Mouse (Mus musculus): ENCODE results near the gene Cfap46.
"Not testable (repeated sequence)": the region's sequence is repeated elsewhere in the genome, so short reads cannot be mapped to it uniquely, and the experiment has no call there.

The Cfap46 gene

DNA sequence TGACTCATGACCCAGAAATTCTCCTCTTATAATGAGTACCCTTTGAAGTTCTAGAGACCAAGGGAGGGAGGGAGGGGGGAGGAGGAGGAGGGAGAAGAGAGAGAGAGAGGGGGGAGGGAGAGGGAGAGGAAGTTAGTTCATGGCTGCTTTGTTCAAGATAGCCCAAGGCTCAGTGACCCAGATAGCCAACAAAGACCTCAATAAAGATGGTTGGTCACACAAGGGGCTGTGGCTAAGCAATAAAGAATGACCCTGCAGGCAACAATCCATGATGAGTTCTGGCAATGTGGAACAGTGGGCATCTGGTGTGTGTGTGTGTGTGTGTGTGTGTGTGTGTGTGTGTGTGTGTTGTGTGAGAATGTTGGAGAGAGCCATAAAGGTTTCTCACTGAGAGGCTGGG lies 1.7 kb upstream of the Cfap46 start:
- no peak for TF ChIP-seq CTCF (conservative IDR thresholded peaks at IDR 0.05; ENCODE audit: low read length)
- TF ChIP-seq NANOG (IDR thresholded peaks at IDR 0.05; ENCODE audit: borderline replicate concordance, low read length) = no peak
- no peak for TF ChIP-seq POU5F1 (IDR thresholded peaks at IDR 0.05; ENCODE audit: borderline replicate concordance, low read length)
- H3K4me1 ChIP-seq (replicated peaks; ENCODE audit: low read depth, low read length) = peaks cover 13% of the 10 kb centered on the region; the same call in 1 of the 2 replicates
- no peaks in the 10 kb centered on the region for H3K36me3 ChIP-seq (ENCODE audit: insufficient read depth, low read length)
- H3K4me3 ChIP-seq (replicated peaks; ENCODE audit: low read length) = no peak overlapping the region
- no peaks in the 10 kb centered on the region for H3K9me3 ChIP-seq (ENCODE audit: low read length)
- H3K27me3 ChIP-seq (ENCODE audit: insufficient read depth, low read length) = peaks cover 10% of the 10 kb centered on the region; the same call in 1 of the 2 replicates

- TF ChIP-seq NANOG (IDR thresholded peaks at IDR 0.05; ENCODE audit: borderline replicate concordance, low read length) = no peak
- peak; percentile 88 for TF ChIP-seq CTCF (conservative IDR thresholded peaks at IDR 0.05; ENCODE audit: low read length)
- H3K4me1 ChIP-seq (replicated peaks; ENCODE audit: low read depth, low read length) = peaks cover 13% of the 10 kb centered on the region; the same call in 1 of the 2 replicates
- H3K4me3 ChIP-seq (replicated peaks; ENCODE audit: low read length) = peak overlapping the region; percentile 81
- no peaks in the 10 kb centered on the region for H3K36me3 ChIP-seq (ENCODE audit: insufficient read depth, low read length)
- peaks cover 15% of the 10 kb centered on the region; the same call in 1 of the 2 replicates for H3K27me3 ChIP-seq (ENCODE audit: insufficient read depth, low read length)
- no peaks in the 10 kb centered on the region for H3K9me3 ChIP-seq (ENCODE audit: low read length)
Measured at GRCm38 (mm10) chr7:139684553-139684929, 924 bp upstream of the Cfap46 start.

- peaks cover 27% of the 10 kb centered on the region for H3K27me3 ChIP-seq (ENCODE audit: insufficient read depth, low read length)
- H3K4me3 ChIP-seq (replicated peaks; ENCODE audit: low read length) = no peak overlapping the region
- TF ChIP-seq NANOG (IDR thresholded peaks at IDR 0.05; ENCODE audit: borderline replicate concordance, low read length) (no peak), CTCF (conservative IDR thresholded peaks at IDR 0.05; ENCODE audit: low read length) (no peak), POU5F1 (IDR thresholded peaks at IDR 0.05; ENCODE audit: borderline replicate concordance, low read length) (no peak)
- H3K4me1 ChIP-seq (replicated peaks; ENCODE audit: low read depth, low read length) = peaks cover 13% of the 10 kb centered on the region; the same call in 1 of the 2 replicates
- no peaks in the 10 kb centered on the region for H3K36me3 ChIP-seq (ENCODE audit: insufficient read depth, low read length)
- H3K9me3 ChIP-seq (ENCODE audit: low read length) = no peaks in the 10 kb centered on the region
Measured at GRCm38 (mm10) chr7:139681921-139682598, 1.6 kb downstream of the Cfap46 start.

DNA sequence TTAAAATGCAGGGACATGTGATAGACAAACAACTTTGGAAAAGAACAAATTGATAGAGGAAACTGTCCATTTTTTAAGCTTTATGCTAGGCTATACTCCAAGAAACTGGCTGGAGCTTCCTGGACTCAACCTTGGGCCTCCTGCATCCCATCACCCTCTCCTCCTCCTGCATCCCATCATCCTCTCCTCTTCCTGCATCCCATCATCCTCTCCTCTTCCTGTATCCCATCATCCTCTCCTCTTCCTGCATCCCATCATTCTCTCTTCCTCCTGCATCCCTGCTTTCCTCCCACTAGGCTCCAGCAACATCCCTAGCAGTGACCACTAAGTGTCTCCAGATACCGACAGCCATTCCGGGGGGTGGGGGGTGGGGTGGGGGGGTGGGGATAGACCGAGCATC lies 7.2 kb downstream of the Cfap46 start:
- Histone ChIP-seq H3K4me1 (replicated peaks; ENCODE audit: low read depth, low read length) (no peaks in the 10 kb centered on the region), H3K36me3 (ENCODE audit: insufficient read depth, low read length) (no peaks in the 10 kb centered on the region), H3K4me3 (replicated peaks; ENCODE audit: low read length) (no peak overlapping the region), H3K9me3 (ENCODE audit: low read length) (no peaks in the 10 kb centered on the region), H3K27me3 (ENCODE audit: insufficient read depth, low read length) (peaks cover 27% of the 10 kb centered on the region)
- TF ChIP-seq NANOG (IDR thresholded peaks at IDR 0.05; ENCODE audit: borderline replicate concordance, low read length) (no peak), POU5F1 (IDR thresholded peaks at IDR 0.05; ENCODE audit: borderline replicate concordance, low read length) (no peak), CTCF (conservative IDR thresholded peaks at IDR 0.05; ENCODE audit: low read length) (no peak)

DNA sequence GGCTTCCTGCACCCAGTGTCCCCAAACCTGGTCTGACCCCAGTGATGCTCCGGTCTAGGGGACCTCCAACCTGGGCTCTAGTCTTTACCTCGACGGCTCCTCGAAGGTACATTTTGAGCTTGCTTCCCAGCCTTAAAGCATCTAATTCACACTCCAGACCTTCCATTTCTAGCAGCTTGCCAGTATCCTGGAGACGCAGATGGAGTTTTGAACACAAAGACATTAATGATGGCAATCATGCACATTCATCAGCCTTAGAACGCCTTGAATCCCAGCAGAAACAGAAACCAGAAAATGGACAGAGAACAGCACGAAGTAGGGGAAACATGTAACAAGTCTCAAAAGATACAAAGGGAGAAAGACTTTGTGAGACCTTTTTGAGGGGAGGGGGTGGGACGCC lies 16.7 kb downstream of the Cfap46 start:
- peaks cover 23% of the 10 kb centered on the region for H3K27me3 ChIP-seq (ENCODE audit: insufficient read depth, low read length)
- H3K36me3 ChIP-seq (ENCODE audit: insufficient read depth, low read length) = no peaks in the 10 kb centered on the region
- TF ChIP-seq NANOG (IDR thresholded peaks at IDR 0.05; ENCODE audit: borderline replicate concordance, low read length) = no peak
- TF ChIP-seq POU5F1 (IDR thresholded peaks at IDR 0.05; ENCODE audit: borderline replicate concordance, low read length) = no peak
- no peak for TF ChIP-seq CTCF (conservative IDR thresholded peaks at IDR 0.05; ENCODE audit: low read length)
- H3K4me1 ChIP-seq (replicated peaks; ENCODE audit: low read depth, low read length) = no peaks in the 10 kb centered on the region
- no peaks in the 10 kb centered on the region for H3K9me3 ChIP-seq (ENCODE audit: low read length)
- H3K4me3 ChIP-seq (replicated peaks; ENCODE audit: low read length) = no peak overlapping the region

GRCm38 (mm10) chr7:139663318-139663717 lies 20.3 kb downstream of the Cfap46 start:
- H3K27me3 ChIP-seq (ENCODE audit: insufficient read depth, low read length) = peaks cover 20% of the 10 kb centered on the region
- TF ChIP-seq POU5F1 (IDR thresholded peaks at IDR 0.05; ENCODE audit: borderline replicate concordance, low read length) (no peak), NANOG (IDR thresholded peaks at IDR 0.05; ENCODE audit: borderline replicate concordance, low read length) (no peak), CTCF (conservative IDR thresholded peaks at IDR 0.05; ENCODE audit: low read length) (no peak)
- no peaks in the 10 kb centered on the region for H3K9me3 ChIP-seq (ENCODE audit: low read length)
- no peaks in the 10 kb centered on the region for H3K4me1 ChIP-seq (replicated peaks; ENCODE audit: low read depth, low read length)
- no peak overlapping the region for H3K4me3 ChIP-seq (replicated peaks; ENCODE audit: low read length)
- no peaks in the 10 kb centered on the region for H3K36me3 ChIP-seq (ENCODE audit: insufficient read depth, low read length)

GRCm38 (mm10) chr7:139659901-139660300 lies 23.7 kb downstream of the Cfap46 start:
- H3K27me3 ChIP-seq (ENCODE audit: insufficient read depth, low read length); H3K4me1 ChIP-seq (replicated peaks; ENCODE audit: low read depth, low read length): not testable (repeated sequence)

DNA sequence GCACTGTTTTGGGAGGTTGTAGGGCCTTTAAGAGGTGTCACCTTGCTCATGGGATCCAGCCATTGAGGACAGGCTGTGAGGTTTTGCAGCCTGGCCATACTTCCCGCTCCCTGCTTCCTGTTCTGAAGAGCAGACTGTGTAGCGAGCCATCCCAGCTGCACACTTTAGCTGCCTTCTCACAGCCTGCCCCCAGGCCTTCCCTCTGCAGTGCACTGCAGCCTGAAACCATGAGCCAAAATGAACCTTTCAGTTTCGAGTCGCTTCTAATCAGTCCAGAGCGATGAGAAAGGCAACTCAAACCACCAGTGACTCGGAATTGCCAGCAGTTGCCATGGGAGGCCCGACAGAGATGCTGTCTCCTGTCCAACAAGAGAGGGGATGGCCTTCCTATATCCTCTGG lies 33.9 kb downstream of the Cfap46 start:
- TF ChIP-seq CTCF (conservative IDR thresholded peaks at IDR 0.05; ENCODE audit: low read length) = no peak
- no peak for TF ChIP-seq POU5F1 (IDR thresholded peaks at IDR 0.05; ENCODE audit: borderline replicate concordance, low read length)
- TF ChIP-seq NANOG (IDR thresholded peaks at IDR 0.05; ENCODE audit: borderline replicate concordance, low read length) = no peak
- Histone ChIP-seq H3K4me1 (replicated peaks; ENCODE audit: low read depth, low read length) (peaks cover 12% of the 10 kb centered on the region), H3K4me3 (replicated peaks; ENCODE audit: low read length) (no peak overlapping the region)

More at GRCm38 (mm10) chr7:139659901-139660300, 23.7 kb downstream of the Cfap46 start:
- H3K9me3 ChIP-seq (ENCODE audit: low read length); H3K36me3 ChIP-seq (ENCODE audit: insufficient read depth, low read length); H3K4me3 ChIP-seq (replicated peaks; ENCODE audit: low read length): not testable (repeated sequence)

More for the DNA sequence above, 33.9 kb downstream of the Cfap46 start:
- no peaks in the 10 kb centered on the region for H3K36me3 ChIP-seq (ENCODE audit: insufficient read depth, low read length)
- peaks cover 16% of the 10 kb centered on the region for H3K27me3 ChIP-seq (ENCODE audit: insufficient read depth, low read length)
- H3K9me3 ChIP-seq (ENCODE audit: low read length) = no peaks in the 10 kb centered on the region
